Mouse (Mus musculus) stomach, postnatal 0 days (tissue): ENCODE measurements around the gene Art4.

Experiments used
- CTCF ChIP-seq: IDR thresholded peaks from 2 replicates; pipeline ENCODE4 v1.5.1; 2016; ENCODE audit warnings: antibody characterized with exemption, low read depth, mild to moderate bottlenecking, moderate library complexity
- EP300 ChIP-seq: optimal IDR thresholded peaks from 2 replicates; pipeline ENCODE3; 2016; ENCODE audit warnings: antibody characterized with exemption

DNA sequence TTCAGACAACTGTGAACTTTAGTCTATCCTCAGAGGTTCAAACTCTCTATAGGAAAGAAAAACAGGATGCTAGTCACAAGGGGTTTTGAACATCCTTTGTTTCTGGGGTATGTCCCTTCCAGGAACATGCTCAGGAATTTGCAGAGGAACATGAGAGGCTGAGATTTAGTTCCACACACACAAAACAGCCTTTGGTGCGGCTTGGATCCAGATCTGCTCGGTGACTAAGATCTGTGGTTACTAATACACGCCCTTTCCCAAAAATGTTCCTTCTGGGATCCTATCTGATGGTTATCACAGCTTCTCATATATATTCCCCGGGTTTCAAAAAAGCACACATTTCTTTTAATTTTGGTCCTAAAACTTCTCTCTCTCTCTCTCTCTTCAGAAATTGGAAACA lies 40.3 kb upstream of the Art4 start:
- no peak for TF ChIP-seq CTCF
- TF ChIP-seq EP300: no peak
